Mouse (Mus musculus): Measurements from ENCODE around the gene Pola2. TPM values are rescaled to one million over a fixed set of nuclear protein-coding genes. Genes with fewer than 3 reads are reported as not detected.

Pola2 gene
- total and polyA plus RNA-seq, 3 experiments: 77.3 to 126 (median 99.4) TPM

DNA sequence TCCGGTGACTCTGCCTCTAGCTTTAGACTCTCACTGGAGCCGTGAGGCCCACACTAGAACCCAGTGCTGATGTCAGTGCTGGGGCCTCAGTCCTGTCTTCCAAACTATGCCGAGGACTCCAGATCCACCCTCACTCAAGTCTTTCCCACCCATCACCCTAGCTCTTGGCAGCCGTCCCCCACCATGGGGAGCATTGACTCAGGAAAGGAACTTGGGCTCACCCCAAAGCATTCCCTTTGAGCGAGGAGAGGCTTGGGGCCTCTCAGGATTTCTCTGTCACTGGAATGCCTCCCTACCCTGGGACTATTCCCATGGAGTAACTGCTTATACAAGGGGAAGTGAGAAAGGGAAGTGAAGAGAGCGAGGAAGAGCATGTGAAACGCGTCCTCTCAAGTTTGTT lies 18.1 kb downstream of the Pola2 start:
- no peaks in the 10 kb centered on the region for H3K79me2 ChIP-seq (ENCODE audit: control insufficient read depth, insufficient read depth, low read length, poor library complexity)
- TF ChIP-seq USF1 (IDR thresholded peaks at IDR 0.05; ENCODE audit: low read depth, low read length): no peak
- TF ChIP-seq E2F4 (IDR thresholded peaks at IDR 0.05; ENCODE audit: borderline replicate concordance, low read depth, low read length): no peak
- TF ChIP-seq POLR2AphosphoS2 (IDR thresholded peaks at IDR 0.05; ENCODE audit: low read length): no peak
- TF ChIP-seq MAFK (IDR thresholded peaks at IDR 0.05; ENCODE audit: borderline replicate concordance, low read depth, low read length): no peak
- TF ChIP-seq MYC (IDR thresholded peaks at IDR 0.05; ENCODE audit: low read depth, low read length): no peak
- TF ChIP-seq ZKSCAN1 (IDR thresholded peaks at IDR 0.05; ENCODE audit: low read depth, low read length): no peak
- no peak for TF ChIP-seq MXI1 (IDR thresholded peaks at IDR 0.05; ENCODE audit: low read depth, low read length)
- no peak for TF ChIP-seq TCF12 (IDR thresholded peaks at IDR 0.05; ENCODE audit: low read depth, low read length)
- TF ChIP-seq GABPA (IDR thresholded peaks at IDR 0.05; ENCODE audit: low read depth, low read length): no peak
- no peak for TF ChIP-seq TBP (IDR thresholded peaks at IDR 0.05; ENCODE audit: low read depth, low read length)
- no peak for TF ChIP-seq MYB (IDR thresholded peaks at IDR 0.05; ENCODE audit: low read depth, low read length)
- TF ChIP-seq POLR2AphosphoS5 (IDR thresholded peaks at IDR 0.05; ENCODE audit: borderline replicate concordance, low read depth, low read length): no peak
- no peak for TF ChIP-seq BHLHE40 (IDR thresholded peaks at IDR 0.05; ENCODE audit: borderline replicate concordance, low read depth, low read length)
- no peak for TF ChIP-seq HCFC1 (IDR thresholded peaks at IDR 0.05; ENCODE audit: low read depth, low read length)
- TF ChIP-seq TAL1 (IDR thresholded peaks at IDR 0.05; ENCODE audit: low read length): no peak
- TF ChIP-seq ETS1 (IDR thresholded peaks at IDR 0.05; ENCODE audit: low read depth, low read length): no peak
- no peak for TF ChIP-seq NELFE (IDR thresholded peaks at IDR 0.05; ENCODE audit: low read depth, low read length)
- TF ChIP-seq MEF2A (IDR thresholded peaks at IDR 0.05; ENCODE audit: extremely low read depth, insufficient replicate concordance, low read depth, low read length, poor library complexity, severe bottlenecking): no peak
- no peak for TF ChIP-seq KAT2A (conservative IDR thresholded peaks at IDR 0.05; ENCODE audit: low read depth, low read length)
- TF ChIP-seq JUND (IDR thresholded peaks at IDR 0.05; ENCODE audit: low read depth, low read length): no peak
- H3K9ac ChIP-seq (ENCODE audit: control insufficient read depth, low read depth, low read length, poor library complexity, severe bottlenecking): no peak overlapping the region
- DNase-seq (ENCODE audit: low read depth, low spot score): no peak
- H3K4me3 ChIP-seq (ENCODE audit: control insufficient read depth in 1 of 2, insufficient read depth in 1 of 2, low read depth in 2 of 2, low read length in 2 of 2): no peak overlapping the region
- no peaks in the 10 kb centered on the region for H3K4me1 ChIP-seq (ENCODE audit: control insufficient read depth in 1 of 2, insufficient read depth in 2 of 2, low read length in 2 of 2)
- H3K36me3 ChIP-seq (ENCODE audit: control insufficient read depth in 1 of 2, insufficient read depth in 2 of 2, low read length in 2 of 2): peaks cover 0 to 6% of the 10 kb centered on the region in 2 experiments; a peak in 2 of 4 replicates
- H3K9me3 ChIP-seq (replicated peaks; ENCODE audit: insufficient read depth, low read length): no peaks in the 10 kb centered on the region
- H3K27me3 ChIP-seq (ENCODE audit: control insufficient read depth in 1 of 2, insufficient read depth in 2 of 2, low read length in 2 of 2): no peaks in the 10 kb centered on the region
- no peak overlapping the region for H3K27ac ChIP-seq (ENCODE audit: control insufficient read depth, low read depth, low read length)

DNA sequence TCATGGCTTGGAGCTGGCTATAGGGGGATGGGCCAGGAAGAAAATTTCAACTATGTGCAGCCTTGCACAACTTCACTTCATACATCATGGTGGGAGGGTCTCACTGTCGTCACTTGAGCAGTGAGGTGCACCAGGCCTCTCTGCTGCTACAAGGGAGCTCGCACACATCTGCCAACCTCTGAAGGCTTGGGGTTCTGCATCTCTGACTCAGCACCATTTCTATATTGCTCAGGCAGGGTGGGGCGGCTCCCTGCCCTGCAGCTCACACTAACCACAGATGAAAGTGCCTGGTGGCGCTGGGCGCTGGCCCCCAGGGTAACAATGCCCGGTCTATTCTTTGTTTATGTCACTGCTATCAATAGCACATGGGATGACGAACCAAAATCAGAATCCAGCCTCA lies 19.0 kb downstream of the Pola2 start:
- Histone ChIP-seq H3K79me2 (ENCODE audit: control insufficient read depth, insufficient read depth, low read length, poor library complexity) (no peaks in the 10 kb centered on the region), H3K36me3 (ENCODE audit: control insufficient read depth in 1 of 2, insufficient read depth in 2 of 2, low read length in 2 of 2) (peaks cover 0 to 2% of the 10 kb centered on the region in 2 experiments; a peak in 2 of 4 replicates), H3K9ac (ENCODE audit: control insufficient read depth, low read depth, low read length, poor library complexity, severe bottlenecking) (no peak overlapping the region), H3K4me1 (ENCODE audit: control insufficient read depth in 1 of 2, insufficient read depth in 2 of 2, low read length in 2 of 2) (no peaks in the 10 kb centered on the region), H3K9me3 (replicated peaks; ENCODE audit: insufficient read depth, low read length) (no peaks in the 10 kb centered on the region), H3K4me3 (ENCODE audit: control insufficient read depth in 1 of 2, insufficient read depth in 1 of 2, low read depth in 2 of 2, low read length in 2 of 2) (no peak overlapping the region), H3K27me3 (ENCODE audit: control insufficient read depth in 1 of 2, insufficient read depth in 2 of 2, low read length in 2 of 2) (no peaks in the 10 kb centered on the region), H3K27ac (ENCODE audit: control insufficient read depth, low read depth, low read length) (no peak overlapping the region)
- TF ChIP-seq TCF12 (IDR thresholded peaks at IDR 0.05; ENCODE audit: low read depth, low read length): no peak
- no peak for TF ChIP-seq UBTF (IDR thresholded peaks at IDR 0.05; ENCODE audit: borderline replicate concordance, insufficient read depth, low read depth, low read length)
- TF ChIP-seq MAZ (IDR thresholded peaks at IDR 0.05; ENCODE audit: low read depth, low read length): no peak
- TF ChIP-seq GABPA (IDR thresholded peaks at IDR 0.05; ENCODE audit: low read depth, low read length): no peak
- no peak for TF ChIP-seq KAT2A (conservative IDR thresholded peaks at IDR 0.05; ENCODE audit: low read depth, low read length)
- no peak for TF ChIP-seq GATA1 (IDR thresholded peaks at IDR 0.05; ENCODE audit: low read depth, low read length)
- TF ChIP-seq ZC3H11A (IDR thresholded peaks at IDR 0.05; ENCODE audit: low read depth, low read length): no peak
- TF ChIP-seq E2F4 (IDR thresholded peaks at IDR 0.05; ENCODE audit: borderline replicate concordance, low read depth, low read length): no peak
- no peak for TF ChIP-seq RAD21 (IDR thresholded peaks at IDR 0.05; ENCODE audit: low read depth, low read length)
- no peak for TF ChIP-seq MYB (IDR thresholded peaks at IDR 0.05; ENCODE audit: low read depth, low read length)
- no peak for TF ChIP-seq MEF2A (IDR thresholded peaks at IDR 0.05; ENCODE audit: extremely low read depth, insufficient replicate concordance, low read depth, low read length, poor library complexity, severe bottlenecking)
- TF ChIP-seq RCOR1 (IDR thresholded peaks at IDR 0.05; ENCODE audit: low read depth, low read length): no peak
- DNase-seq (ENCODE audit: low read depth, low spot score): no peak
